Mouse (Mus musculus) right cerebral cortex, postnatal 36 days (tissue): ENCODE measurements around the gene Ttf1.

Experiments
- DNase-seq, 2 experiments: peaks; one replicate each; pipeline ENCODE4 v3.0.0; 2022; ENCODE audit warnings: low spot score in 2 of 2, mixed read lengths in 1 of 2

The Ttf1 gene

DNA sequence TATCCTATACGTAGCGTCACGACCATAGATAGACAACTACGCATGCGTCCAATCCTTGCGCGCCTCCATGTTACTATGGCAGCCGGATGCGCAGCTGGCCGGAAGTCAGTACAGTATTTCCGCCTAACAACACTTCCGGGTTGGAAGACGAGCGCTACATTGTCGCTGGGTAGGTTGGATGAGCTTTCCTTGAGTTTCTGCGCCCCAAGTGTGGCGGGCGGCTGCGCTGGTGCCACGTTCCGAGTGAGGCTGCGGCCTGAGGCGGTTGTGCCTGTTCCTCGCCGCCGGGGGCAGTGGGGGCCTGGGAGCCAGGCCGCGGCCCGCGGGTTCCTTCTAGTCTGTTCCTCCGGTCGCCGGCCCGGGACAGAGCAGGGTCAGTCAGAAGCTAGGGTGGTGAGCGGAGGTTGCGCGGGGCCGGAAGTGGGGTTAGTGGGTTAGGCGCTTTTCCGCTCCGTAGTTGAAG lies at the start of gene Ttf1:
Gene Ttf1, plus strand, starts transcription at position 128 of the 463 bp plus-strand sequence.
- DNase-seq, result peak; percentile 85 to 92

- DNase-seq, result no peak
Observed at GRCm38 (mm10) chr2:29012523-29012922, 47.5 kb upstream of the Ttf1 start.

DNA sequence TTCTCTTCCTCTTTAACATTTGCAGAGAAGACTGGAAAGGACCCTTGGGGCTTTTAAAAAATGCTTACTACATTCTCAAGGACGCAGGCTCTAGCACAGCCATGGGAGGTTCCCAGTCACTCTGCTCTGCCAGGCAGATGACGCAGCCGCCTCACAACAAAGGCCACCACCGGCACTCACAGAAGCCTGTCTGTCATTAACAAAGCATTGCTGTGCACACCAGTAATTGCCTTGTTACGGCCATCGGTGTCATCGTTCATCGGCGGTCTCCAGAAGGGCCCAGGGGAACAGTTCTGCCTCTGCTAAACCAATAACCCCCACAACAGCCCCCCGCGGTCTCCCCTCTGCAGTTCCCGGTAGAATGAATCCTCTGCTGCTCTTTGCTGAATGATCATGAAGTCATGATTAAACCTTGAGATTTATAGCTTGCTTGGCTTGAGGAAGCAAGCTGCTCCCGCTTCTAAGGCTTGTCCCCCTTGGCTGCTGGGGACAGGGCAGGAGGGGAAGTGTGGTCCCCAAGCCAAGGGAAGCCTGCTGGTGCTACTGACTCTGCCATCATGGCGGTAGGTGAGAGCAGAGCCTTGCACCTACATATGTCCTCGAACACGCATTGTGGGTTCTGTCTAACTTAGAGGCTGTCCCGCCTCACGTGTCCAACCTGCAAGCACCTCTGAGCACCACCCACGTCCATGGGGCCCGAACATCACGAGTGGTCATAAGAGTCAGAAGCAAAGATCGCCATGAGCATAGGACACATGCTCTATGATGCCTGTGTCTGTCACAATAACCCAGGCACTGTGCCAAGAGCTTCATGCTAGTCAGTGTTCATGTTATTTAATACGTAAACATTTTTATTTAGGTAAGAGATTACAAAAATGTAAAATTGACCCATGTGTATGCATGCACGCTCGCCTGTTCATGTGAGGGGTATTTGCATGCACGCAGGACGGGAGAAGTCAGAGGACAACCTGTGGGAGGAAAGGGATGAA lies 43.2 kb upstream of the Ttf1 start:
- no peak for DNase-seq

GRCm38 (mm10) chr2:29018680-29019079 lies 41.4 kb upstream of the Ttf1 start:
- DNase-seq, result no peak

DNA sequence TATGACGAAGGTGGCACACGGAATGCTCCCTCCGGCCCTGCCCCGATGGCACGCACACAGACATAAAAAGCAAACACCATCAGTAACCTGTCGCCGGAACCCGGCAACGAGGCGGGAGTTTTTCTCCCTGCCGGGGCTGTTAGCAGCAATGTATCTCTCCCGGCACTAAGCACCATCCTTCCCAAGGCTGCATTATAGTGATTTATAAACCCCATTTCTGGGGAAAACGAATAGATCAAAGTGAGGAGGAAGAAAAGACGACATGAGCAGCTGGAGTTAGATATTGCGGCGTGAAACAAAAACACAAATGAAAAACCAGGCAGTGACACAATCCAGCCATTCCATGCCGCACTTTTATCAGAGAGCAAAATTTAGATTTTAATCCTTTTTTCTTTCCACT lies 39.0 kb upstream of the Ttf1 start:
- DNase-seq, result no peak

DNA sequence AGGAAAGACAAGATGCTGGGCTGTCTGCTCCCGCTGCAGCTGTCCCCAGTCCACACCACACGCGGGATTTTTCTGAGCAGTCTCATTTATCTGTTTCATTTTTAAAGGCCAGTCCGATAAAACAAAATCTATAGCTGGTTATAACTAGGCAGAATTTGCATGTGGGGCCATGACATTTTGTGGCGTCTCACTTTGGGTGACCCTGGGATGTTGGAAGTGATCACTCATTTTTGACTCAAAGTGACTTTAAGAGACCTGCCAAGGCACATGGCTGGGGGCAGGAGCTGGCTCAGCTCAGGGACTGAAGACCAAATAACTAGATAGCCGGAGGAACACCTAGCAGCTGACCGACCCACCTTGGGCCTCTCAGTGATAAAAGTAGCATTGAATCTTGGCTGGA lies 37.1 kb upstream of the Ttf1 start:
- DNase-seq, result no peak

DNA sequence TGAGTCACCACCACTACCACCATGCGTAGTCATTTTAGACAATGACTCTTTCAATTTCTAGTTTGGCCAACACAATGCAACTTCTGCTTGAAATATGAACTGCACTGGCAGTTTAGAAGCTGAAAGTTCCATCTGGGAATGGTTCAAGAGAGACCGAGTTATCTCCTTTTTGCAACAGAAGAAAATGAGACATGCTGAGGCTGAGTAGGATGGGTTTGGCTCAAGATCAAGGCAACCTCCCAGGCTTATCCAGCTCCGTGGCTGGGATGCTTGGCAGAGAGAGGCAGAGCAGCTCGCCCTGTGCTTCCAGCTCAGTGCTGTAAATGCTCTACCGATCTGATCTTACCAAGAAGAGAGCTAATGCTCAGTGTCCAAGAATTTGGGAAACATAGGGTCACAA lies 34.8 kb upstream of the Ttf1 start:
- peak; percentile 16 to 55 for DNase-seq

- no peak for DNase-seq
Observed at GRCm38 (mm10) chr2:29030048-29030734, 29.9 kb upstream of the Ttf1 start.

DNA sequence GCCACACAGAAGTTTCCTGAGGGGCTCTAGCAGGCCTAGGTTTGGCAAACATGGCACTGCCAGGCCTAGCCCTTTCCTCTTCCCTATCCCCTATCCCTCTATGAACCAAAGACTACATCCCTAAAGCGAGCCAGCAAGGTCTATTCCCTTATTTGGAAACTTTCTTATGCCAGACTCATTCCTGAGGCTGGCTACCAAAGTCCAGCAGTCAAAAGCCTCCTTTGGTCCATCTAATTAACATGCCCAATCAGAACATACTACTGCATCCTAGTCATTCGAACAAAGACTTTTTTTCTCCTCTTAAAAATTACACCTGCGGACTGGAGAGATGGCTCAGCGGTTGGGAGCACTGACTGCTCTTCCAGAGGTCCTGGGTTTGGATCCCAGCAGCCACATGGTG lies 28.1 kb upstream of the Ttf1 start:
- DNase-seq, result no peak

DNA sequence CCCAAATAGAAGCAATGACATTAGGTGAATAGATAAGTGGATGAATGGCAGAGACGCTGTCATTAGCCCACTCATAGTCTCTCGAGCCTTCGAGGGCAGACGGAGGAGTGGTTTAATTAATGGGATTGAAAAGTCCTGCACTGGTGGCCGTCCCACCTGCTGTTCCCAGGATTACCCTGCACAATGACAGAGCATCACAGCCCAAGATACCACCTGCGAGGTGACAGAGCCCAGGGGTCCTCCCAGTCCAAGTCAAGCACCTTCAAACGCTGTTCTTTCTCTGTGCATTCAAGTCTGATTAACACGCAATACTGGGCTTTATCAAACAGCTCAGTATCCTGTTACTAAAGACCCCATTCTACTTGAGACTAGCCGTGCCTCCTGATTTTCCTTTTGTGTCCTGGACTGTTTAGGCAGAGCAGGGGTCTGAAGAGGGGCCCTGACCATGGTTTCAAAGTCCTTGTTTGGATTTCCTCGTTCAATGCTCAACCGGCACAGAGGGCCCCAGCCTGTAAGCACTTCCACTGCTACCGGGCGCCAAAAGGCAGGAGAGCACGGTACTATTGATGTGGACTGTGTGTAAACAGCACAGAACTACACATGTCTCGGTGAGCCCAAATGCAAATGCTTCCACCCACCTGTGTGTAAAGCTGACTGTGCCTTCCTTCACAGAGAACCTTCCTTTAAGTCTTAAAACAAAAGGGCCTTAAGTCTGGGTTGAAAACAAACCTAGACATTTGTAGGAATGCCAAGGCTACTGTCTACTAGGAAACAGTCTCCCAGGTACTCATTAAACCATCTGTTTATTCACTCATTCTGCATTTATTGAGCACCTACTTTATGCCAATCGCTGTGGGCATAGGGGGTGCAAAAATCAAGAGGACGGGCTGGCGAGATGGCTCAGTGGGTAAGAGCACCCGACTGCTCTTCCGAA lies 25.3 kb upstream of the Ttf1 start:
- DNase-seq, result no peak

GRCm38 (mm10) chr2:29035698-29036097 lies 24.4 kb upstream of the Ttf1 start:
- no peak for DNase-seq

GRCm38 (mm10) chr2:29039741-29040140 lies 20.3 kb upstream of the Ttf1 start:
- no peak for DNase-seq

DNA sequence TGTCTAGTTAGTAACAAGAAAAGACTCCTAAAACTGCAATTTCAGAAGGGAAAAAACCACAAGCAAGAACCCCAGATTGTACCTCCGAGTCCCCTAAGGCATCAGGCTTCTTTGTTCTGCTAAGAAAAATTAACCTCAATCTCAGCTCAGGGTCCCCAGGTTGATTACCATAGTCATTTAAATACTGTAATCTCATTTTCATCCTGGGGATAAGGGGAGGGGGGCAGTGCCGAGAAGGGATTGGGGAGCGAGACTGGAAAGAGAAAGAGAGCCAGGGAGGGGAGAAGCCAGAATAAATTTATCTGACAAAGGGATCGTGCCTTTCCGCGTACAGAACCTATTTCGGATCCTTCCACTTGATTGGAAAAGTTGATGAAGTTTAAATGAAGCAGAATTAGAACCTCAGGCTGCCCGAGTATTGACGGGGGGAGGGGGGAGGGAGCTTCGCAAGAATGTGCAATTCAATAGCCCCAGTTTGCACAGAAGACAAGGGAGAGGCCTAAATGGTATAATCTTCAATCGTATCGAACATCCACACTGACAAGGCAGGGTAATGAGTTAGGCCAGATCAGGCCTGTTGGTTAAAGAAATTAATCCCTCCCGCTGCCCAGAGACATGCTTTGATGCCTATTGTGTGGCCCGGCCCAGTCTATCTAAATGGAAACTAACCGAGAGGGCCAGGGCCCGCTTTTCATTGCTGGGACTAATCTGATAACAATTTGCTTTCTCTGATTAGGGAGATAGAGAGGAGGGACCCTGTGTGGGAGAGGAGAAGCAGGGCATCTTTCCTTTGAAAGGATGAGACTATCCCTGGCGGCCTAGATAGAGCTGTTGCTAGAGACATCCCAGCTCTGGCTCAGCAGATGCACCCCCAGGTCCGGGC lies 19.2 kb upstream of the Ttf1 start:
- no peak for DNase-seq

- no peak for DNase-seq
Observed at GRCm38 (mm10) chr2:29041477-29041768, 18.6 kb upstream of the Ttf1 start.

- no peak for DNase-seq
Observed at GRCm38 (mm10) chr2:29042124-29042523, 17.9 kb upstream of the Ttf1 start.

- no peak for DNase-seq
Observed at GRCm38 (mm10) chr2:29046151-29046550, 13.9 kb upstream of the Ttf1 start.

- DNase-seq, result no peak
Observed at GRCm38 (mm10) chr2:29051932-29052331, 8.1 kb upstream of the Ttf1 start.

DNA sequence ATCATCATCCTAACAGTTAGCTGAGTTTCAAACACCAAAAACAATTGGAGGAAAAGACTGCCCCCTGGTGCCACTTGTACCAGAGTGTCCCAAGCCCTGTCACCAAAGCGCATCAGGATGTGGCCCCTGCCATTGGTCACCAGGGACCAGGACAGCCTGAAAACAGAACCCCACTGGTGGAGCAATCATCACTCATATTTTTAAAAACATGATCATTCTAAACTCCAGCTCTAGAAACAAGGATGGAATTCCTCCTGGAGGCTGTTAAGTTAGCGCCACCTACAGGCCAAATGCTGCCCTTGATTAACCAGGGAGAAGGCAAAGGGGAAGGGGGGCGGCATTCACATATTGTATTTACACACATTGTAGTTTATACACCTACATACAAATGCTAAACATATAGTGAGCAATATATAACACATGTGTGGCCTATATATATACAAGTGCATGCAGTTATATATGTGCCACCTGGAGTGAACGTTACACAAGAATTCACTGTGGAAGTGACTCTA lies 7.1 kb upstream of the Ttf1 start:
- peak in 1 of 2 experiments; percentile 26 for DNase-seq

DNA sequence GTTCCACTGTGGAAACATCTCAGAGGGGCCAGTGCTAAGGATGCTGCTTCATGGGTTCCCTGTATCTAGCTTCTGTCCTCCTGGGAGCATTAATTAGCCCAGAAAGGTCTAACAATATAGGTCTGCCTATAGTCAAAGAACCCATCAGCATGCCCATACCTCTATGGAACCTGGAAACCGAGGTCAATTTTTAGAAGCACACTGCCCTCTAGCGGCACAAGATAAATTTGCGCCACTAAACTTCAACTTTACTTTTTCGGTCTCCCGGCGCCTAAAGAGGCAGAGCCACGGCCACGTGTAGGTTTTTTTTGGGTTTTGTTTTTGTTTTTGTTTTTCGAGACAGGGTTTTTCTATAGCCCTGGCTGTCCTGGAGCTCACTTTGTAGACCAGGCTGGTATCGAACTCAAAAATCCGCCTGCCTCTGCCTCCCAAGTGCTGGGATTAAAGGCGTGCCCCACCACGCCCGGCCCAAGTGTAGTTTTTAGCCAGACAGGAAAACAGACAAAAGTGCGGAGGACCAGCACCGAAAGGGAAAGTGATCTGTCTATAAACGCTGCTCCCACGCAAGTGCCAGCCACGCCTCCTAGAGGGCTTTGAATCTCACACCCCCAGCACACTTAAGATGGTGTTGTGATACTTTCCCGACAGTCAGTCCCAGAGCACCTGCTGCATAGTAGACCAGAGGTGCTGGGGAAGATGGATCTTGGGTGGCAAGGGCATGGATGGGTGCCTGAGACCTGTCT lies 6.1 kb upstream of the Ttf1 start:
- DNase-seq, result peak; percentile 22 to 30

- DNase-seq, result no peak
Observed at GRCm38 (mm10) chr2:29054545-29054935, 5.5 kb upstream of the Ttf1 start.
